Mouse (Mus musculus): ENCODE measurements around the gene Obp2a.

DNA sequence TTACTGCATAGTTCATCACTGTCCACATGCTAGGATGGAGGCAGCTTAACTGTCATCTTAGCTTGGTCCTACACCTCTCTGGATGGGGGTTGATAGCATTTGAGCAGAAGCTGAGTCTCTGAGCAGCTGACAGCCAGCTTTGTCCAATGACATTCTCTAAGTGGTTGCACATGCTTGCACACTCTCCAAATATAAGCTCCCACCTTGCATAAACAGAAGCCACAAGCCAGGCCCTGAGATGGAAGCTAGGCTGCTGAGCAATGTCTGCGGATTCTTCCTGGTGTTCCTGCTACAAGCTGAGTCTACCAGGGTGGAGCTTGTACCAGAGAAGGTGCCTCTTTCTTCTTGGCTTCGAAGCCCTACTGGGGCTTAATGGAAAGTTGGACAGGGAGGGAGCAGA lies 46.9 kb upstream of the Obp2a start, which contains the start of gene Lcn8:
- TF ChIP-seq MYOD1 (IDR thresholded peaks at IDR 0.05; ENCODE audit: control insufficient read depth, insufficient read length, low read depth) (no peak), CEBPB (IDR thresholded peaks at IDR 0.05; ENCODE audit: low read depth) (no peak)
